Mouse (Mus musculus) adrenal gland, adult (tissue): ENCODE measurements around the gene Vwa8.

Source experiments
- DNase-seq, 2 experiments: peaks; one replicate each; pipeline ENCODE4 v3.0.0; 2022 to 2023; ENCODE audit warnings: low spot score in 1 of 2; ENCODE audit not compliant: inconsistent age in 2 of 2

The Vwa8 gene

DNA sequence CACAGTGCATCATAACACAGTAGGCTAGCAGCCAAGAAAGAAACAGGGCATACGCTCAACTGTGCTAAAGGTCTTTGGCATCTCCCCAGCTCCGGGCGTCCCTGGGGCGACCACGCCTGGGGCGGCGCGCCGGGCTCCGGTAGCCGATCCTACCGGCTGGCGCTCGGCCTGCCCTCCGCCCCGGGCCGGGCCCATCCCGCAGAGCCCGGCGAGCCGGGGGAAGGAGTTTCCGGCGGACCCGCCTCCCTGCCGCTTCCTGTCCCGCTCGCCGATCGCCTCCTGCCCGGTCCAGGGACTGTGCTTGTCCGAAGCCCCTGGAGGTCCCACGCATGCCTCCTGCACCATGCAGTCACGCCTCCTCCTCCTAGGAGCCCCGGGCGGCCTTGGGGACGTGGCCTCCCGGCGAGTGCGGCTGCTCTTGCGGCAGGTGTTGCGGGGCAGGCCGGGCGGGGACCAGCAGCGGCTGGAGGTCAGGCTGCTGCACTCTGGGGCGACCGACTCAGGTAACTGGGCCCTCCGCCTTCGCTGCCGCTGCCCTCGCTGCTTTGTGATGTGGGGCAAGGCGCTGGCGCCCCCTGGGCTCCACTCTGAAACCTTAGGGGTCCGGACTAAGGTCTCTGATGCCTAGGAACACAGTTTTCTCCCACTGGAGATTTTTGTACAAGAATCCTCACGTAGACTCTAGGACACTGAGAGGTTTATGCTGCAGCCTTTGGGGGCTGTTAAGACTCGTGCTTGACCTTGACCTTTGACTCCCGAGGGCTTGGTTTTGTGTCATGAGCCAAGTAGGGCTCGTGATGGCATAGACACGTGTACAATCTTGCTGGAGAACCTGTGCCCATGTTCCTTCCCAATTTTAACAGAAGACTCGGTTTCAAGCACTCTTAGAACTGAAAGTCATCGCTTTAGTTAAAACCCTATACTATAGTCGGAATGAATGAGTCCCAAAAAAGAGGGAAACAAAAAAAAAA lies at the start of gene Vwa8:
Vwa8 (plus strand) TSS at position 112 of the 971 bp plus-strand sequence.
- DNase-seq, result peak; percentile 94 to 97

DNA sequence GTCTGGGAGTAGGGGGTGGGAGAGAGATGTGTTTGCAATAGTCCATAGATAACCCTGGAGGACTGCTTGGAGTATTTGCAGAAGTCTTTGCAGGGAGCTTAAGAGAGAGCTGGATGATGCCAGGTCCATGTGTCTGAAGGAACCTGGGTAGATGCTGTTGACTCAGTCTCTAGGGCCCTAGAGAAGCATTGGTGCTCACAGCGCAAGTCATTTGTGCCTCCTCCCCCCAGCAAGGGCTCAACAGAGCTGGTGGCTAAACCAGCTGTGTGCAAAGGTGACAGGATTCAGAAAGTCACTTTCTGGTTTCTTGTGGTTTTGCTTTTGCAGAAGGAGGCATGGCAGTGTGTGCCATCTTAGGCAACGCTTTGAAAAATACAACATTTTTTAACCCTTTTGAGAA lies 46.5 kb upstream of the Vwa8 start:
- no peak for DNase-seq

- no peak for DNase-seq
Measured at GRCm38 (mm10) chr14:78803924-78804323, 44.9 kb upstream of the Vwa8 start.

- no peak for DNase-seq
Measured at GRCm38 (mm10) chr14:78812896-78813295, 36.0 kb upstream of the Vwa8 start.

DNA sequence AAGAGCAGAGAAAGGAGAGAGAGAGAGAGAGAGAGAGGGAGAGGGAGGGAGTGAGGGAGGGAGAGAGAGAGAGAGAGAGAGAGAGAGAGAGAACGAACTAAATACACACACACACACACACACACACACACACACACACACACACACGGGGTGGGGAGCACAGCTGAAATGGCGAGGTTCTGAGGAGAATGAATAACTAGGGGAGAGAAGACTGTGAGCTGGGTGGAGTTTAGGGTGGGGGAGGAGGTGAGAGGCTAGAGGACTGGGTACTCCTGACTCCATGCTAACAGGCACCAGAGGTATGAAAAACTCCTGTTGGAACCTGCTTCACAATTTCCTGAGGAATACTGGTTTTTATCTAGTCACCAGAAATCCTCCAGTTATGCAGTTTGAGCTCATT lies 32.4 kb upstream of the Vwa8 start:
- DNase-seq, result no peak

- DNase-seq, result no peak
Measured at GRCm38 (mm10) chr14:78817651-78818050, 31.2 kb upstream of the Vwa8 start.

- no peak for DNase-seq
Measured at GRCm38 (mm10) chr14:78818406-78818805, 30.4 kb upstream of the Vwa8 start.

DNA sequence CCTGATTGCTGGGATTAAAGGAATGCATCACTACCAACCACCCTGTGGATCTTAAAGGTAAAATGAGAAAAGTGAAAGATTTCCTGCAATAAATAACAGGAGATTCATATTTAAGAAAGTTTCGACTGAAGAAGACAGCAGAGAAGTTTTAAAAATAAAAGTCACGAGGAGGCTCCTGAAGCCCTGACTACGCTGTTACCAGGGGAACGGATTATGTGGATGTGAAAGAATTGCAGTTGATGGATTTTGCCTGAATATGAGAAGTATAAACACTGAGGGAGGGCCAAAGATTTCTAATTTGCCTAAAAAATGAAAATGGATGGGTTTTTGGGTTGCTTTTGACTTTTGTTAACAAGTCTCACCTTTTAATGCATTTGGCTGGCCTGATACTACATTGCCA lies 24.8 kb upstream of the Vwa8 start:
- DNase-seq, result no peak

GRCm38 (mm10) chr14:78824507-78824906 lies 24.3 kb upstream of the Vwa8 start:
- DNase-seq, result no peak

DNA sequence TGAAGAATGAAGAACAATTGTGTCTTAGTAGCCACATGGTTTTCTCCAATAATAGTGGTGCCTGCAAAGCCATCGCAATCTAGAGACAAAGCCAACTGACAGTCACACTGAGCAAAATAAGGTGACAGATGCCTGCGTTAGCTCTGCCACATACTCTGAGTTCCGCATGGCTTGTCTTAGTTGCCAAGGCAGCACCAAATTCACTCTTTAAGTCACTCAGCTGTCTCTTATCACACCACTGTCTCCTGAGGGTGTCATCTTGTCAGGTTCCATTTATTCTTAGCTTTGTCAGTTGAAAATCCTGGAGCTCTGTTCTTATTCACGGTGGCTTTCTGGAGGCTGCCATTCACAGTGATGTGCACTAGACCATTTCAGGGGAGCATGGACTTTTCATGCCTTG lies 17.7 kb upstream of the Vwa8 start:
- DNase-seq, result no peak

- DNase-seq, result no peak
Measured at GRCm38 (mm10) chr14:78847948-78848347, 904 bp upstream of the Vwa8 start.

- DNase-seq, result no peak
Measured at GRCm38 (mm10) chr14:78848477-78848876, 375 bp upstream of the Vwa8 start.

DNA sequence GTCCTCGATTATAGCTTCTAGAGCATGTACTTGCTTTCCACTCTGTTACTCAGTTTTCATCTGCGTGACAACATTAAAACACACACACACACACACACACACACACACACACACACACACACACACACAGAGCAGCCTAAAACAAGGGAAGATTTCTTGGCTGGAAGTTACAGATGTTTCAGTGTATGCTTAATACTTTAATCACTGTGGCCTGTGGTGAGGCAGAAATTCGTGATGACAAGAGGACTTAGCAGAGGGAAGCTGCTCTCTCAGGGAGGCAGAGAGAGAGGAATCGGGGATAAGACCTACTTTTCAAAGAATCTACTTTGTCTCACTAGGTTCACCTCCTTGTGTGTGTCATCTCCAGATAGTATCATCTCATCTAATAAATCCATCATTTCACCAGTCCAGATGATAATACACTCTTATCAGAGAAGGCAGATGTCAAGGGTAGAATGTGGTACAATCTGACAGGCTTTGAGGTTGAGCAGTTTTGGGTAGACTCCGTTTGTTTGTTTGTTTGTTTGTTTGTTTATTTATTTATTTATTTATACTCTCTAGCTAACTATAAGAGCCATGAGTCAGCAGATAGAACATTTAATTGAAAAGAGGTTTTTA lies 1.2 kb downstream of the Vwa8 start:
- peak in 1 of 2 experiments; percentile 70 for DNase-seq

DNA sequence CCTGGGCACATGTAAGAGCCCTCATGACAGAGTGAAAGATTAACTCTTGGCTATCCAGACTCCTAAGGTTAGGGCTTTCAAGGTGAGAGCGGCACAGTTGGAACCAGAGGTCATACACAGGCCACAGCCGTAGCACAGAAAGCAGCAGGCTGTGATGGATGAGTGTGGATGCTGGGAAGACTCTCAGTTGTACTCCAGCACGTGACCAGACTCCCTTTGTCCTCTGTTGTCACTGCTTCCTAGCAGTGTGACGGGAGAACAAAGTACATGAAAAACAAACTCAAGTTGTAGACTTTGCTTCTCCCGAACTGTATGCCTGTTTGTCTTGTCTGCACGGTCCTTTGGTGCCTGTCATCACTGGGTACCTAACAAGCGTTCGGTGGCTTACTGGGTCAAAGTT lies 1.8 kb downstream of the Vwa8 start:
- peak; percentile 31 to 68 for DNase-seq

DNA sequence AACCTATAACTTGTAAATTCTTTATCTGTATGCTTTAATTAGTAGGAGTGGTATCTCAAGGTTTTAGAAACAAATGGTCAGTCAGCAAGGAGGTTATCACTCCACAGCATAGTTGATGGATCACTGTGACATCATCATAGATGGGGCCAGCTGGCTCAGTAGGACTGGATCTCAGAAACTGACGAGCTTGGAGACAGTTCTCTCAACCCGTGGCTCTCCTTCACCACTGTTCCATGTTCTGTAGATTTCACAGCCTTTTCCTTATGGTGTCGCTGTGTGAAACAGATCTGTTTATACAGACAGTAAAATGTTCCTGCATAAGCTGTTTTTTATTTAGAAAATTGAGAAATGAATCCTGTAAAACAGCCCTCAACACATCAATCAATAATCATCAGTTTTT lies 2.5 kb downstream of the Vwa8 start:
- DNase-seq, result peak in 1 of 2 experiments; percentile 43

DNA sequence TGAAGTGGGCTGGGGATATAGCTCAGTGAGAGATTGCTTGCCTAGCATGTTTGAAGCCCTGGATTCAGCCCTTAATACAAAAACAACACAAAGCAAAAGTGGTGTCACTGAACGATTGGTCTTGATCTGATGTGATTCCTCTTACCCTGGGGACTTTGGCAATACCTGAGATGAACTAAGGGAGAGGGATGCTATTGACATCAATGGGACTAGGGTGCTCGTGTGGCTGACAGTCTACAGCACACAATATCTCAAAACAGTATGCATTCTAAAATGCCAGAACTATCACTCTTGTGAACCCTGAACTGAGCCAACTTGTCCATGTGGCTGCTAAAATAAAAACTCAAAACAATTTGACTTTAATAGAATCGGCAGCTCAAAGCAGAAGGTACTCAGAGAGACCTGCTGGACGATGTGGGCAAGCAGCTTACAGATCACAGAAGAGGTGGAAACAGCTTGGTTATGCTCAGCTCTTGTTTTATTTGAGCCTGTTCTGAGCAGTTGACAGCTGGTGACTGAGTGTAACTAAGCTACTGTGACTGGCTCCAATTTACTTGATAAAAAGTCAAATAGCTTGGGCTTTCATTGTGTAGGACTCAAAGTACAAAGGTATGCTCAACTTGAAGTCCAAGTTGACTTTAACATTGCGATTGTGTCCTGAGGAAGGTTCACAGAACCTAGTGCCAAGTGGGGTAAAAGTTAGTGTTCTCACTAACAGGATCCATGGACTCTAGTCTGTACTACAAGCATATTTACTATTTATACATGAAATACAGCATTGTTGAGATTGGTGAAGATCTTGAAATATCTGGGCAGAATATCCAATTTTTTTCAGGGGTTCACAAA lies 3.8 kb downstream of the Vwa8 start:
- DNase-seq, result no peak

DNA sequence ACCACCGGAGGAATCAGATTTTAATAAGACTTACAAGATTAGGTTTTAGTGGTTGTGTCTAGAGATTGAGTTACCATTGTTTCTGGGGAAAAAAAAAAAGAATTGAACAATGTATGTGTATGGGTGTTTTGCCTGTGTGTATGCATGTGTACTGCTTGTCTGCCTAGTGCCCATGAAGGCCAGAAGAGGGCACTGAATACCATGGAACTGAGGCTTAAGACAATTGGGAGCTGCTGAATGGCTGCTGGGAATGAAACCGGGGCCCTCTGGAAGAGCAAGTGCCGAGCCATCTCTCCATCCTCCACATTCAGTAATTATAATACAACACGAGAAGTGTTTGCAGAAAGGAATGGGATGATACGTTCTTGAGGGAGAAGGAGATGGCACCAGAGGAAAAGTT lies 12.3 kb downstream of the Vwa8 start:
- DNase-seq, result no peak

DNA sequence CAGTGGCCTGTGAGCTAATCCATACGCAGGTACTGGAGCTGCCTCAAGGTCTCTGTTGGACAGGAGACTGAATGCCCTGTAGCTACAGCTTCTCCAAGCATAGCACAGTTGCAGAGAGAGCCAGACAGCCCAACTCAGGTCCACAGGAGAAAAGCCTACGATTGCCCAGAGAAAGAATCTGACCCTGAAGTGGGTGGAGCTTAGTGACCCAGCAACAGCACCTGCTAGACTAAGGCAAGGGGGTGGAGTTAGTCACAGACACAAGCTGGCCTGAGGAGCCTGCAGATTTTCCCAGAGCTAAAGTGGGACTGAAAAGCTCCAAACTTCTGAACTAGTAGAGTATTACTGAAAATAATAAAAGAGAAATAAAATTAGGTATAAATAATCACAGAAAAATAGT lies 21.2 kb downstream of the Vwa8 start:
- DNase-seq, result no peak

GRCm38 (mm10) chr14:78877176-78877575 lies 28.3 kb downstream of the Vwa8 start:
- no peak for DNase-seq

DNA sequence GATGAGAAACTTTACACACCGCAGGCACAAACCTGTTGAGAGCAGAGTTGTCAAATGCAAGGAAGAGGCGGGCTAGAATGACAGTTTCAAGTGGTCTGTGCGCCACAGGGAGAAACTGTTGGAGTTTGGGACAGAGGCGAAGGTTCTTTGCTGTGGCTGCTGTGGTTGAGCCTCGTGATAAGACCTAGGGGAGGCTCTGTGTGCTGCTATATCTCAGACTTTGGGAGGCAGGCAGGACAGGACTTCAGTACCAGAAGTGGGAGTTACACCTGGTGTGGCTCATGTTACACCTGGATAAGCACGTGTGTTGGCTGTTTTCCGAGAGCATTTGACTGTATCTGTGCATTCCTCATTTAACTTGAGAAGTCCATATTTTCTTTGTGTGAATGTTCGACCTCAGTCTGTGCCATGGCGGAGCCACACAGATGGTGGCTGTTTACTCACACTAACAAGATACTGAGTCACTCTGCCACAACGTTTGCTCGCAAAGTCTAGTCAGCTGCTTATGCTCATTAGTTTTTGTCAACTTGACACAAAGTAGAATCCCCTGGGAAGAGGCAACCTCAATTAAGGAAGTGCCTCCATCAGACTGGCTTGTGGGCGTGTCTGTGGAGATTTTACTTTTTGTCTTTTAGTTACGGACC lies 29.7 kb downstream of the Vwa8 start:
- no peak for DNase-seq

GRCm38 (mm10) chr14:78880879-78881278 lies 32.0 kb downstream of the Vwa8 start:
- peak in 1 of 2 experiments; percentile 34 for DNase-seq
